Mouse (Mus musculus) midbrain, embryonic 13.5 days (tissue): ENCODE data around the gene Kiz. TPM values are rescaled to one million over a fixed set of nuclear protein-coding genes. Genes with fewer than 3 reads are reported as not detected.

Experiments
- polyA plus RNA-seq: library from polyadenylated mRNA; unstranded; fragments of >200 nt; fragmentation: Nextera tagmentation; extraction: Ambion mirVana; gene quantifications from 2 replicates; pipeline ENCODE4 v1.2.1, GENCODE M21; 2015

The Kiz gene
- polyA plus RNA-seq, 1 experiment from 2014 or later: 34.9 TPM

Other genes starting within 250 kb of the Kiz start
- gene Xrn2, start 157.1 kb downstream of the Kiz start, polyA plus RNA-seq: 78.8 and 85.7 TPM in 2 replicates
- 0.77 and 1.7 TPM in 2 replicates for gene Nkx2-4, start 229.6 kb downstream of the Kiz start, polyA plus RNA-seq